Mouse (Mus musculus) stomach, postnatal 0 days (tissue): ENCODE data around the gene Ddx31.

Source experiments
- CTCF ChIP-seq: IDR thresholded peaks from 2 replicates; pipeline ENCODE4 v1.5.1; 2016; ENCODE audit warnings: antibody characterized with exemption, low read depth, mild to moderate bottlenecking, moderate library complexity
- EP300 ChIP-seq: optimal IDR thresholded peaks from 2 replicates; pipeline ENCODE3; 2016; ENCODE audit warnings: antibody characterized with exemption

DNA sequence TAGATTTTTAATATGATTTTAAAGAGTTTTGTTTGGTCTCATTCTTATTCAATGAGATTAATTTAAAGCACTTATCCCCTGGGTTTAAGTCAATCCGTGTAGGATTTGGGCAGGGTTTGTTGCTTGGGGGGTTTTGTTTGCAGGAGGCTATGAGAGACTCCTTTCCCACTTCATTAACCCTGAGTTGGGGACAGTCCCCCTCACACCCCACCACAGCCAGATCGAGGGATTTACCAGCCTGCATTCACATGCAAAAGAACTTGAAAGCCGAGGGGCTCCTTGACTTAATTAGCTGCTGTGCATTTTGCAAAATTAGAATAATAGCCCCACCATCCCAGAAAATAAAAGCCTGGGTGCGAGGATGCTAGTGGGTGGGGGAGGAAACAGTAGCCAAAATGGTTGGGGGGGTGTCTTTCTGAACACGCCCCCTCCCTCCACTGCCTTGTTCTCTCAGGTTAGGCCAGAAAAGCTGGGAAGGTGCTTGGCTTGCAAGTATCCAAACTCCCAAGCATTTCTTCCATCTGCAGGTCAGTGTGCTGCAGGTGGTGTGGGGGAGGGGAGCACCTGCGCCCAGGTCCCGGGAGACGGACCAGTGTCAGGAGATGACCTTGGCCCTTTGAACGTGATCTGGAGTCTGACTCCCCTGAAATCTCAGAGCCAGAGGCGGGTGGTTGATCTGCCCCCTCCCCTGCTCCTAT lies 67.6 kb downstream of the Ddx31 start:
- no peak for TF ChIP-seq CTCF
- TF ChIP-seq EP300, result no peak
